Mouse (Mus musculus) heart, embryonic 11.5 days (tissue): ENCODE measurements around the gene Ttyh3. TPM values are rescaled to one million over a fixed set of nuclear protein-coding genes. Genes with fewer than 3 reads are reported as not detected.
A peak's percentile ranks its signal among the peaks of the same experiment; 100 is the strongest.

Experiments
- ATAC-seq: fragments of 200-750 bp; cut with Nextera tagmentation; replicated peaks from 2 replicates; pipeline ENCODE4 v1.8.0; 2017; ENCODE audit warnings: moderate library complexity; ENCODE audit not compliant: insufficient number of reproducible peaks, low FRiP score, low TSS enrichment
- H3K27ac ChIP-seq: fragments of 300-500 bp; sonication (generic); 2 replicates; pipeline ENCODE4 v1.5.1; 2014; ENCODE audit warnings: mild to moderate bottlenecking, low read depth, low read length
- H3K27me3 ChIP-seq: fragments of 300-500 bp; sonication (generic); 2 replicates; pipeline ENCODE4 v1.6.1; 2014; ENCODE audit warnings: mild to moderate bottlenecking, low read length, mixed read lengths; ENCODE audit not compliant: control insufficient read depth, insufficient read depth
- H3K36me3 ChIP-seq: fragments of 300-500 bp; sonication (generic); 2 replicates; pipeline ENCODE4 v1.6.1; 2014; ENCODE audit warnings: mild to moderate bottlenecking, low read length, moderate library complexity, mixed read lengths; ENCODE audit not compliant: control insufficient read depth, insufficient read depth
- H3K4me1 ChIP-seq: fragments of 300-500 bp; sonication (generic); 2 replicates; pipeline ENCODE4 v1.6.1; 2014; ENCODE audit warnings: low read length; ENCODE audit not compliant: control insufficient read depth, insufficient read depth
- H3K4me2 ChIP-seq: fragments of 300-500 bp; sonication (generic); 2 replicates; pipeline ENCODE4 v1.6.1; 2014; ENCODE audit warnings: mild to moderate bottlenecking, moderate library complexity
- H3K4me3 ChIP-seq: fragments of 300-500 bp; sonication (generic); 2 replicates; pipeline ENCODE4 v1.5.1; 2014; ENCODE audit warnings: low read depth, low read length
- H3K9ac ChIP-seq: fragments of 300-500 bp; sonication (generic); 2 replicates; pipeline ENCODE4 v1.6.1; 2014; ENCODE audit warnings: mild to moderate bottlenecking, low read depth, low read length, moderate library complexity
- H3K9me3 ChIP-seq: fragments of 300-500 bp; sonication (generic); replicated peaks from 2 replicates; pipeline ENCODE4 v1.6.1; 2016; ENCODE audit warnings: low read length; ENCODE audit not compliant: control insufficient read depth
- WGBS: fragments of 180-500 bp; shearing (Covaris S2); extraction: QIAGEN DNeasy Blood & Tissue Kit; methylation state at CpG from one replicate; pipeline ENCODE4 v1.1.7; 2014; ENCODE audit not compliant: insufficient replicate concordance; 5-methylcytosine and 5-hydroxymethylcytosine counted together
- polyA plus RNA-seq: library from polyadenylated mRNA; unstranded; fragments of >200 nt; fragmentation: Nextera tagmentation; extraction: Ambion mirVana; gene quantifications from 2 replicates; pipeline ENCODE4 v1.2.1, GENCODE M21; 2014

Gene Ttyh3
- polyA plus RNA-seq, 1 experiment from 2014 or later = 26.7 TPM

- peaks cover 17% of the 10 kb centered on the region for H3K36me3 ChIP-seq
- 59% methylated on average over 7 of the region's 7 CpGs for WGBS
- no peak overlapping the region for H3K4me2 ChIP-seq
- 0 out of 2 replicates have a peak, but pooled peaks cover 2% of the 10 kb centered on the region for H3K4me1 ChIP-seq
- H3K9ac ChIP-seq = no peak overlapping the region
- H3K27me3 ChIP-seq = no peaks in the 10 kb centered on the region
- ATAC-seq = no peak
- no peak overlapping the region for H3K27ac ChIP-seq
- H3K4me3 ChIP-seq = no peak overlapping the region
- no peaks in the 10 kb centered on the region for H3K9me3 ChIP-seq
These were observed 28.7 kb downstream of the Ttyh3 start for GRCm38 (mm10) chr5:140619895-140620736.

- no peak overlapping the region for H3K4me3 ChIP-seq
- ATAC-seq = no peak
- WGBS = 30% methylated on average over 6 of the region's 6 CpGs
These were observed 29.6 kb downstream of the Ttyh3 start for GRCm38 (mm10) chr5:140619151-140619771.

GRCm38 (mm10) chr5:140617714-140618113 lies 31.1 kb downstream of the Ttyh3 start:
- Histone ChIP-seq H3K27ac (no peak overlapping the region), H3K36me3 (peaks cover 1% of the 10 kb centered on the region), H3K4me2 (no peak overlapping the region), H3K4me3 (no peak overlapping the region), H3K4me1 (0 out of 2 replicates have a peak, but pooled peaks cover 2% of the 10 kb centered on the region), H3K9ac (no peak overlapping the region), H3K9me3 (no peaks in the 10 kb centered on the region), H3K27me3 (peaks cover 1% of the 10 kb centered on the region; the same call in 1 of the 2 replicates)
- WGBS = 76% methylated on average over 5 of the region's 5 CpGs
- ATAC-seq = no peak

More at GRCm38 (mm10) chr5:140619151-140619771, 29.6 kb downstream of the Ttyh3 start:
- H3K27ac ChIP-seq = no peak overlapping the region
- no peak overlapping the region for H3K9ac ChIP-seq
- 0 out of 2 replicates have a peak, but pooled peaks cover 2% of the 10 kb centered on the region for H3K4me1 ChIP-seq
- no peaks in the 10 kb centered on the region for H3K9me3 ChIP-seq
- peaks cover 9% of the 10 kb centered on the region for H3K36me3 ChIP-seq
- no peaks in the 10 kb centered on the region for H3K27me3 ChIP-seq
- no peak overlapping the region for H3K4me2 ChIP-seq

GRCm38 (mm10) chr5:140616691-140617090 lies 32.1 kb downstream of the Ttyh3 start:
- Histone ChIP-seq H3K36me3 (no peaks in the 10 kb centered on the region), H3K4me2 (no peak overlapping the region), H3K27me3 (peaks cover 12% of the 10 kb centered on the region), H3K4me3 (no peak overlapping the region), H3K27ac (no peak overlapping the region), H3K9ac (peak overlapping the region; percentile 34; the same call in 1 of the 2 replicates), H3K4me1 (peaks cover 5% of the 10 kb centered on the region; the same call in 1 of the 2 replicates), H3K9me3 (no peaks in the 10 kb centered on the region)
- 67% methylated on average over 9 of the region's 9 CpGs for WGBS
- ATAC-seq = no peak

- Histone ChIP-seq H3K9me3 (no peaks in the 10 kb centered on the region), H3K4me2 (no peak overlapping the region), H3K4me1 (peaks cover 11% of the 10 kb centered on the region), H3K27me3 (peaks cover 17% of the 10 kb centered on the region), H3K36me3 (no peaks in the 10 kb centered on the region), H3K27ac (no peak overlapping the region), H3K9ac (no peak overlapping the region; the same call in 1 of the 2 replicates), H3K4me3 (no peak overlapping the region)
- ATAC-seq = no peak
- 74% methylated on average over 6 of the region's 6 CpGs for whole genome bisulfite sequencing
These were observed 32.7 kb downstream of the Ttyh3 start for GRCm38 (mm10) chr5:140616110-140616503.

- no peaks in the 10 kb centered on the region for H3K9me3 ChIP-seq
- H3K27ac ChIP-seq = no peak overlapping the region
- peaks cover 17% of the 10 kb centered on the region for H3K4me1 ChIP-seq
- 76% methylated on average over 10 of the region's 10 CpGs for WGBS
- no peak for ATAC-seq
- no peak overlapping the region for H3K4me3 ChIP-seq
- H3K9ac ChIP-seq = no peak overlapping the region
- H3K27me3 ChIP-seq = peaks cover 23% of the 10 kb centered on the region
- H3K4me2 ChIP-seq = no peak overlapping the region
- H3K36me3 ChIP-seq = no peaks in the 10 kb centered on the region
These were observed 33.3 kb downstream of the Ttyh3 start for GRCm38 (mm10) chr5:140615321-140616109.

- Histone ChIP-seq H3K27ac (no peak overlapping the region), H3K9ac (no peak overlapping the region), H3K27me3 (peaks cover 30% of the 10 kb centered on the region), H3K4me3 (no peak overlapping the region), H3K36me3 (no peaks in the 10 kb centered on the region), H3K9me3 (no peaks in the 10 kb centered on the region), H3K4me1 (peaks cover 21% of the 10 kb centered on the region), H3K4me2 (no peak overlapping the region)
- ATAC-seq = no peak
- WGBS = 72% methylated on average over 4 of the region's 4 CpGs
These were observed 34.0 kb downstream of the Ttyh3 start for GRCm38 (mm10) chr5:140614837-140615236.

- H3K4me1 ChIP-seq = peaks cover 27% of the 10 kb centered on the region
- no peak for ATAC-seq
- H3K27ac ChIP-seq = no peak overlapping the region
- peaks cover 37% of the 10 kb centered on the region for H3K27me3 ChIP-seq
- H3K9me3 ChIP-seq = no peaks in the 10 kb centered on the region
- 91% methylated on average over 10 of the region's 10 CpGs for WGBS
- no peaks in the 10 kb centered on the region for H3K36me3 ChIP-seq
- no peak overlapping the region for H3K9ac ChIP-seq
- no peak overlapping the region for H3K4me2 ChIP-seq
- H3K4me3 ChIP-seq = no peak overlapping the region
These were observed 34.7 kb downstream of the Ttyh3 start for GRCm38 (mm10) chr5:140614141-140614540.
